Mouse (Mus musculus): ENCODE measurements at regions not wholly inside any gene's neighbourhood (a gene's known extent, or its start where the extent isn't known, plus 50 kb on each side); places are given as distances from the start of the nearest gene placed in this dataset.

GRCm38 (mm10) chr3:54017943-54018649, 137.7 kb upstream of the Trpc4 start:
- ATAC-seq (ENCODE audit: insufficient number of reproducible peaks, insufficient read depth, low FRiP score, low read depth), result no peak
- Histone ChIP-seq H3K4me3 (ENCODE audit: low read depth, low read length) (no peak overlapping the region), H3K27me3 (ENCODE audit: control insufficient read depth, insufficient read depth, low read length) (no peaks in the 10 kb centered on the region), H3K4me2 (replicated peaks; ENCODE audit: low read depth, low read length) (no peak overlapping the region), H3K27ac (ENCODE audit: low read length) (no peak overlapping the region), H3K4me1 (ENCODE audit: control insufficient read depth, insufficient read depth, low read length) (no peaks in the 10 kb centered on the region), H3K36me3 (ENCODE audit: control insufficient read depth, insufficient read depth, low read length) (no peaks in the 10 kb centered on the region), H3K9me3 (ENCODE audit: control insufficient read depth, low read depth, low read length) (no peaks in the 10 kb centered on the region), H3K9ac (replicated peaks; ENCODE audit: low read depth, low read length) (no peak overlapping the region)
- WGBS, result 41% methylated on average over 4 of the region's 4 CpGs

DNA sequence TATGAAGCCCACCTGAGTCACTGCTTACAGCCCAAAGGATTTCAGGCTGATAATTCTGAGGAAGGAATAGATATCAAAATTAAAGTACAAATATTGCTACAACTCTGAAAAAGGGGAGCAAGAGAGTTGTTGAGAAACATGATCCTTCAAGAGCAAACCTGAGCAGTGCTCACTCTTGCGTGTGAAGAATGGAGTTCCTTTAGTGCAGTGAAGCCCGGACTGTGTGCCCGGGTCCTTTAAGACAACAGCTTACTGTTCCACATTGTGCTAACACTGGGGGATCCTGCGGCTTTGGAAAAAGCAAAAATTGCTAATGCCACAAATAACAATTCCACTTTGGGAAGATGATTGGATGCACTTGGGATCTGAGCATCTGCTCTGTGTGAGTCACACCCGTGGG, 139.0 kb upstream of the Trpc4 start:
- Histone ChIP-seq H3K36me3 (ENCODE audit: control insufficient read depth, insufficient read depth, low read length) (no peaks in the 10 kb centered on the region), H3K4me1 (ENCODE audit: control insufficient read depth, insufficient read depth, low read length) (no peaks in the 10 kb centered on the region), H3K9ac (replicated peaks; ENCODE audit: low read depth, low read length) (no peak overlapping the region), H3K9me3 (ENCODE audit: control insufficient read depth, low read depth, low read length) (no peaks in the 10 kb centered on the region), H3K4me2 (replicated peaks; ENCODE audit: low read depth, low read length) (no peak overlapping the region), H3K27me3 (ENCODE audit: control insufficient read depth, insufficient read depth, low read length) (no peaks in the 10 kb centered on the region), H3K27ac (ENCODE audit: low read length) (no peak overlapping the region), H3K4me3 (ENCODE audit: low read depth, low read length) (no peak overlapping the region)
- ATAC-seq (ENCODE audit: insufficient number of reproducible peaks, insufficient read depth, low FRiP score, low read depth), result no peak
- WGBS, result 83% methylated on average over 5 of the region's 5 CpGs

DNA sequence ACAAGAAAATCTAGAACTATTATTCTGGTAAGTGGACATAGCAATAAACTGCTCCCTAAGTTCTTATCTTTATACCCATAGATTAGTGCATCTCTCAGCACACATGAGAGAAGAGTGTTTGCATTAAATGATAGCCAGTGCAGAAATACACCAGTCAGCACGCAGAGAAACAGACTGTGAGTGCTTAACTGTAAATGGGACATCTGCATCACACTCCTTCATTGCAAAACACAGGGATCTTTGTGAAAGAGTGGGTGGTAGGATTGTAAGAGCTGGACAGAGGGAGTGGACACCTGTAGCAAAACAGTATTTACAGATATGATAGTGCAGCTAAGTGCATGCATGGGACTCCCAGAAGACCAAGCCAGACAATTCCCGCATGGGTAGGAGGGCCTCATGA, 144.8 kb upstream of the Trpc4 start:
- Histone ChIP-seq H3K27me3 (ENCODE audit: control insufficient read depth, insufficient read depth, low read length) (no peaks in the 10 kb centered on the region), H3K4me2 (replicated peaks; ENCODE audit: low read depth, low read length) (no peak overlapping the region), H3K36me3 (ENCODE audit: control insufficient read depth, insufficient read depth, low read length) (no peaks in the 10 kb centered on the region), H3K9ac (replicated peaks; ENCODE audit: low read depth, low read length) (no peak overlapping the region), H3K9me3 (ENCODE audit: control insufficient read depth, low read depth, low read length) (no peaks in the 10 kb centered on the region), H3K4me1 (ENCODE audit: control insufficient read depth, insufficient read depth, low read length) (no peaks in the 10 kb centered on the region), H3K4me3 (ENCODE audit: low read depth, low read length) (no peak overlapping the region), H3K27ac (ENCODE audit: low read length) (no peak overlapping the region)
- WGBS, result 79% methylated on average over 2 of the region's 2 CpGs
- ATAC-seq (ENCODE audit: insufficient number of reproducible peaks, insufficient read depth, low FRiP score, low read depth), result no peak

GRCm38 (mm10) chr3:53992993-53993392, 129.4 kb upstream of the Ufm1 start:
- no peaks in the 10 kb centered on the region for H3K27me3 ChIP-seq (ENCODE audit: control insufficient read depth, insufficient read depth, low read length)
- H3K4me1 ChIP-seq (ENCODE audit: control insufficient read depth, insufficient read depth, low read length), result no peaks in the 10 kb centered on the region
- no peaks in the 10 kb centered on the region for H3K36me3 ChIP-seq (ENCODE audit: control insufficient read depth, insufficient read depth, low read length)
- H3K9ac ChIP-seq (replicated peaks; ENCODE audit: low read depth, low read length), result no peak overlapping the region
- no peak overlapping the region for H3K27ac ChIP-seq (ENCODE audit: low read length)
- ATAC-seq (ENCODE audit: insufficient number of reproducible peaks, insufficient read depth, low FRiP score, low read depth), result no peak
- no peak overlapping the region for H3K4me3 ChIP-seq (ENCODE audit: low read depth, low read length)
- no peak overlapping the region for H3K4me2 ChIP-seq (replicated peaks; ENCODE audit: low read depth, low read length)
- WGBS, result 75% methylated on average over 4 of the region's 4 CpGs
- H3K9me3 ChIP-seq (ENCODE audit: control insufficient read depth, low read depth, low read length), result no peaks in the 10 kb centered on the region

DNA sequence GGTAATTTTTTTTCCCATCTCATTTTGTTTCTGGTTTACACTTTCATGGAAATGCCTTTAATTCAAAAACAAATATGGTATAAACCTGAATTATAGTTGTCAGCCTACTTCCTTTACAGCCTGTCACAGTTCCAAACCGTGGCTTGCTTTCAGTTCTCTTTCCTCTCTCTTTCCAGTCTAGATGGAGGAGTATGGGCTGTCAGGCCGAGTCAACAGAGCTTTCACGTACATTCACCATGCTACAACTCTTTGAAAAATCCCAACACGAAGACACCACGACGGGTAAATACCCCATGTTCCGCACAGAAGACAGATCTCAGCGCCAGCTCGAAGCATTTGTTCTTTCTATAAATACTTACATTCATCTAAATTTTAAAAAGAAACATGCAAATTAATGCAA, 125.2 kb upstream of the Ufm1 start:
- WGBS, result 67% methylated on average over 9 of the region's 9 CpGs
- H3K27ac ChIP-seq (ENCODE audit: low read length), result no peak overlapping the region
- H3K9me3 ChIP-seq (ENCODE audit: control insufficient read depth, low read depth, low read length), result no peaks in the 10 kb centered on the region
- H3K4me2 ChIP-seq (replicated peaks; ENCODE audit: low read depth, low read length), result no peak overlapping the region
- H3K36me3 ChIP-seq (ENCODE audit: control insufficient read depth, insufficient read depth, low read length), result no peaks in the 10 kb centered on the region
- H3K4me1 ChIP-seq (ENCODE audit: control insufficient read depth, insufficient read depth, low read length), result no peaks in the 10 kb centered on the region
- no peak overlapping the region for H3K9ac ChIP-seq (replicated peaks; ENCODE audit: low read depth, low read length)
- no peaks in the 10 kb centered on the region for H3K27me3 ChIP-seq (ENCODE audit: control insufficient read depth, insufficient read depth, low read length)
- no peak overlapping the region for H3K4me3 ChIP-seq (ENCODE audit: low read depth, low read length)
- ATAC-seq (ENCODE audit: insufficient number of reproducible peaks, insufficient read depth, low FRiP score, low read depth), result no peak

GRCm38 (mm10) chr3:53988256-53988655, 124.6 kb upstream of the Ufm1 start:
- H3K9ac ChIP-seq (replicated peaks; ENCODE audit: low read depth, low read length), result no peak overlapping the region
- WGBS, result 85% methylated on average over 7 of the region's 7 CpGs

DNA sequence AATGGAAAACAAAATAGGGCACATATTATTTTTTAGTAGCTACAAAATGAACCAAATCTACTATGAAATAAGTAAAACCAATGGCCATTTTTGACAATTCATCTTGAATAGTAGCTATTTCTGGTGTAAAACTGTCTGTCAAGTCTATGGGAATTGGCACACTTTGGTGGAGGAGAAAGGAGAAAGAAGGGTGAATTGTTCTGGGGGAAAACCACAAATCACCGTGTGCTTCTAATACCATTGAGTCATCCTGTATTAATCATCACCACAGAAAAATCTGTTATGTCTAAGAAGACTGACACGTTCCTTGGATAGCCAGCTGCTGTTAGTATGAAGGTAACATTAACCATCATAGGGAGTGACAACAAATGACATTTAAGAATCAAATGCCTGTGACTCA, 123.7 kb upstream of the Ufm1 start:
- H3K36me3 ChIP-seq (ENCODE audit: control insufficient read depth, insufficient read depth, low read length), result no peaks in the 10 kb centered on the region
- ATAC-seq (ENCODE audit: insufficient number of reproducible peaks, insufficient read depth, low FRiP score, low read depth), result no peak

More at GRCm38 (mm10) chr3:53988256-53988655, 124.6 kb upstream of the Ufm1 start:
- Histone ChIP-seq H3K4me1 (ENCODE audit: control insufficient read depth, insufficient read depth, low read length) (no peaks in the 10 kb centered on the region), H3K27ac (ENCODE audit: low read length) (no peak overlapping the region), H3K4me2 (replicated peaks; ENCODE audit: low read depth, low read length) (no peak overlapping the region), H3K4me3 (ENCODE audit: low read depth, low read length) (no peak overlapping the region), H3K9me3 (ENCODE audit: control insufficient read depth, low read depth, low read length) (no peaks in the 10 kb centered on the region), H3K27me3 (ENCODE audit: control insufficient read depth, insufficient read depth, low read length) (no peaks in the 10 kb centered on the region), H3K36me3 (ENCODE audit: control insufficient read depth, insufficient read depth, low read length) (no peaks in the 10 kb centered on the region)
- no peak for ATAC-seq (ENCODE audit: insufficient number of reproducible peaks, insufficient read depth, low FRiP score, low read depth)

GRCm38 (mm10) chr3:53984743-53985550, 121.3 kb upstream of the Ufm1 start:
- no peak for ATAC-seq (ENCODE audit: insufficient number of reproducible peaks, insufficient read depth, low FRiP score, low read depth)
- Histone ChIP-seq H3K4me1 (ENCODE audit: control insufficient read depth, insufficient read depth, low read length) (no peaks in the 10 kb centered on the region), H3K27me3 (ENCODE audit: control insufficient read depth, insufficient read depth, low read length) (no peaks in the 10 kb centered on the region), H3K4me3 (ENCODE audit: low read depth, low read length) (no peak overlapping the region), H3K27ac (ENCODE audit: low read length) (no peak overlapping the region), H3K36me3 (ENCODE audit: control insufficient read depth, insufficient read depth, low read length) (no peaks in the 10 kb centered on the region), H3K9me3 (ENCODE audit: control insufficient read depth, low read depth, low read length) (no peaks in the 10 kb centered on the region), H3K9ac (replicated peaks; ENCODE audit: low read depth, low read length) (no peak overlapping the region), H3K4me2 (replicated peaks; ENCODE audit: low read depth, low read length) (no peak overlapping the region)
- 87% methylated on average over 6 of the region's 6 CpGs for WGBS

More for the DNA sequence above, 123.7 kb upstream of the Ufm1 start:
- H3K27ac ChIP-seq (ENCODE audit: low read length), result no peak overlapping the region
- H3K4me2 ChIP-seq (replicated peaks; ENCODE audit: low read depth, low read length), result no peak overlapping the region
- WGBS, result 78% methylated on average over 2 of the region's 2 CpGs
- H3K4me1 ChIP-seq (ENCODE audit: control insufficient read depth, insufficient read depth, low read length), result no peaks in the 10 kb centered on the region
- no peaks in the 10 kb centered on the region for H3K27me3 ChIP-seq (ENCODE audit: control insufficient read depth, insufficient read depth, low read length)
- no peaks in the 10 kb centered on the region for H3K9me3 ChIP-seq (ENCODE audit: control insufficient read depth, low read depth, low read length)
- no peak overlapping the region for H3K9ac ChIP-seq (replicated peaks; ENCODE audit: low read depth, low read length)
- no peak overlapping the region for H3K4me3 ChIP-seq (ENCODE audit: low read depth, low read length)
